Mouse (Mus musculus): ENCODE measurements around the gene Cphx1.
A peak's percentile ranks its signal among the peaks of the same experiment; 100 is the strongest.
"Not testable (repeated sequence)": the region's sequence is repeated elsewhere in the genome, so short reads cannot be mapped to it uniquely, and the experiment has no call there.

Gene Cphx1

GRCm38 (mm10) chr14:25938004-25938403 lies at the start of gene Cphx1:
Gene Cphx1 (plus strand): TSS chr14:25938304.
- not testable (repeated sequence) for DNase-seq (ENCODE audit: low spot score)

- DNase-seq (ENCODE audit: low spot score), result not testable (repeated sequence)
Measured at GRCm38 (mm10) chr14:25894566-25894965, 43.5 kb upstream of the Cphx1 start.

- DNase-seq (ENCODE audit: low spot score), result not testable (repeated sequence)
Measured at GRCm38 (mm10) chr14:25895686-25896085, 42.4 kb upstream of the Cphx1 start.

GRCm38 (mm10) chr14:25903000-25903399 lies 35.1 kb upstream of the Cphx1 start, which contains the start of gene Plac9a:
Gene Plac9a (minus strand): TSS chr14:25903100.
- not testable (repeated sequence) for DNase-seq (ENCODE audit: low spot score)

GRCm38 (mm10) chr14:25905243-25905642 lies 32.9 kb upstream of the Cphx1 start:
- peak; percentile 0 for DNase-seq (ENCODE audit: low spot score)

- DNase-seq (ENCODE audit: low spot score), result not testable (repeated sequence)
Measured at GRCm38 (mm10) chr14:25907272-25907671, 30.8 kb upstream of the Cphx1 start.

- not testable (repeated sequence) for DNase-seq (ENCODE audit: low spot score)
Measured at GRCm38 (mm10) chr14:25908976-25909375, 29.1 kb upstream of the Cphx1 start.

- not testable (repeated sequence) for DNase-seq (ENCODE audit: low spot score)
Measured at GRCm38 (mm10) chr14:25918427-25919170, 19.5 kb upstream of the Cphx1 start.

- not testable (repeated sequence) for DNase-seq (ENCODE audit: low spot score)
Measured at GRCm38 (mm10) chr14:25926814-25927561, 11.1 kb upstream of the Cphx1 start.

- not testable (repeated sequence) for DNase-seq (ENCODE audit: low spot score)
Measured at GRCm38 (mm10) chr14:25927562-25927881, 10.6 kb upstream of the Cphx1 start, which contains the start of gene Tmem254a. Gene Tmem254a (minus strand): TSS chr14:25927672.

- not testable (repeated sequence) for DNase-seq (ENCODE audit: low spot score)
Measured at GRCm38 (mm10) chr14:25936867-25937630, 1.1 kb upstream of the Cphx1 start.

- DNase-seq (ENCODE audit: low spot score), result not testable (repeated sequence)
Measured at GRCm38 (mm10) chr14:25957861-25958260, 19.8 kb downstream of the Cphx1 start.

GRCm38 (mm10) chr14:25978371-25979241 lies 40.5 kb downstream of the Cphx1 start, which contains the start of gene Duxbl1:
Gene Duxbl1 (plus strand): TSS chr14:25978577.
- not testable (repeated sequence) for DNase-seq (ENCODE audit: low spot score)

GRCm38 (mm10) chr14:25979242-25979941 lies 41.3 kb downstream of the Cphx1 start:
- DNase-seq (ENCODE audit: low spot score), result not testable (repeated sequence)

- peak; percentile 37 for DNase-seq (ENCODE audit: low spot score)
Measured at GRCm38 (mm10) chr14:25981880-25982279, 43.8 kb downstream of the Cphx1 start.

All from testis, postnatal 10 days (tissue).